Mouse (Mus musculus): ENCODE data around the gene Sf3b4. TPM values are rescaled to one million over a fixed set of nuclear protein-coding genes. Genes with fewer than 3 reads are reported as not detected.
A peak's percentile ranks its signal among the peaks of the same experiment; 100 is the strongest.
"Not testable (repeated sequence)": the region's sequence is repeated elsewhere in the genome, so short reads cannot be mapped to it uniquely, and the experiment has no call there.

The Sf3b4 gene
- total RNA-seq, 2 experiments from 2014 or later = 68.9 to 76.8 TPM

- no peak for DNase-seq (ENCODE audit: low spot score in 2 of 2)
Observed at GRCm38 (mm10) chr3:96171583-96172196, 442 bp upstream of the Sf3b4 start.

- no peak for DNase-seq (ENCODE audit: low spot score in 2 of 2)
Observed at GRCm38 (mm10) chr3:96173185-96173584, 1.1 kb downstream of the Sf3b4 start.

- not testable (repeated sequence) for DNase-seq (ENCODE audit: low spot score in 2 of 2)
Observed at GRCm38 (mm10) chr3:96174042-96174441, 1.9 kb downstream of the Sf3b4 start.

- no peak for DNase-seq (ENCODE audit: low spot score in 2 of 2)
Observed at GRCm38 (mm10) chr3:96175251-96175650, 3.1 kb downstream of the Sf3b4 start.

GRCm38 (mm10) chr3:96178427-96178826, 6.3 kb downstream of the Sf3b4 start:
- no peak for DNase-seq (ENCODE audit: low spot score in 2 of 2)

- DNase-seq (ENCODE audit: low spot score in 2 of 2) = no peak
Observed at GRCm38 (mm10) chr3:96178902-96179301, 6.8 kb downstream of the Sf3b4 start.

GRCm38 (mm10) chr3:96179531-96179930, 7.4 kb downstream of the Sf3b4 start:
- DNase-seq (ENCODE audit: low spot score in 2 of 2) = no peak

GRCm38 (mm10) chr3:96180727-96181477, 8.8 kb downstream of the Sf3b4 start, which contains the start of gene Sv2a:
Gene Sv2a (plus strand): TSS chr3:96181151.
- DNase-seq (ENCODE audit: low spot score in 2 of 2) = no peak

GRCm38 (mm10) chr3:96181510-96182381, 9.6 kb downstream of the Sf3b4 start:
- DNase-seq (ENCODE audit: low spot score in 2 of 2) = no peak

GRCm38 (mm10) chr3:96182382-96182776, 10.2 kb downstream of the Sf3b4 start:
- no peak for DNase-seq (ENCODE audit: low spot score in 2 of 2)

GRCm38 (mm10) chr3:96192977-96193376, 20.8 kb downstream of the Sf3b4 start:
- no peak for DNase-seq (ENCODE audit: low spot score in 2 of 2)

- DNase-seq (ENCODE audit: low spot score in 2 of 2) = no peak
Observed at GRCm38 (mm10) chr3:96194966-96195365, 22.8 kb downstream of the Sf3b4 start.

GRCm38 (mm10) chr3:96195616-96196313, 23.6 kb downstream of the Sf3b4 start:
- DNase-seq (ENCODE audit: low spot score in 2 of 2) = no peak

GRCm38 (mm10) chr3:96196437-96197128, 24.5 kb downstream of the Sf3b4 start:
- DNase-seq (ENCODE audit: low spot score in 2 of 2) = no peak

GRCm38 (mm10) chr3:96197129-96197749, 25.1 kb downstream of the Sf3b4 start:
- DNase-seq (ENCODE audit: low spot score in 2 of 2) = peak; percentile 38 to 64

- no peak for DNase-seq (ENCODE audit: low spot score in 2 of 2)
Observed at GRCm38 (mm10) chr3:96198181-96198580, 26.0 kb downstream of the Sf3b4 start.

- DNase-seq (ENCODE audit: low spot score in 2 of 2) = not testable (repeated sequence)
Observed at GRCm38 (mm10) chr3:96198601-96199251, 26.6 kb downstream of the Sf3b4 start.

- DNase-seq (ENCODE audit: low spot score in 2 of 2) = no peak
Observed at GRCm38 (mm10) chr3:96199731-96200130, 27.6 kb downstream of the Sf3b4 start.

GRCm38 (mm10) chr3:96207819-96208218, 35.7 kb downstream of the Sf3b4 start:
- DNase-seq (ENCODE audit: low spot score in 2 of 2) = no peak
